Mouse (Mus musculus) hindbrain, embryonic 16.5 days (tissue): Measurements from ENCODE around the gene Spata5. TPM values are rescaled to one million over a fixed set of nuclear protein-coding genes. Genes with fewer than 3 reads are reported as not detected.

Experiments
- ATAC-seq: fragments of 200-750 bp; cut with Nextera tagmentation; 2 replicates; pipeline ENCODE4 v1.8.0; 2017; ENCODE audit warnings: moderate TSS enrichment, moderate library complexity
- H3K27ac ChIP-seq: fragments of 300-500 bp; sonication (generic); 2 replicates; pipeline ENCODE4 v1.5.1; 2014; ENCODE audit warnings: low read depth, mild to moderate bottlenecking, control low read depth, low read length, moderate library complexity
- H3K27me3 ChIP-seq: fragments of 300-500 bp; sonication (generic); replicated peaks from 2 replicates; pipeline ENCODE4 v1.6.1; 2014; ENCODE audit warnings: low read length; ENCODE audit not compliant: control insufficient read depth, insufficient read depth
- H3K36me3 ChIP-seq: fragments of 300-500 bp; sonication (generic); 2 replicates; pipeline ENCODE4 v1.6.1; 2014; ENCODE audit warnings: mild to moderate bottlenecking, low read length, moderate library complexity, mixed read lengths; ENCODE audit not compliant: control insufficient read depth, insufficient read depth
- H3K4me1 ChIP-seq: fragments of 300-500 bp; sonication (generic); 2 replicates; pipeline ENCODE4 v1.6.1; 2014; ENCODE audit warnings: low read depth, low read length; ENCODE audit not compliant: control insufficient read depth, insufficient read depth
- H3K4me2 ChIP-seq: fragments of 300-500 bp; sonication (generic); 2 replicates; pipeline ENCODE4 v1.6.1; 2014; ENCODE audit warnings: mild to moderate bottlenecking, low read length, control low read depth, moderate library complexity
- H3K4me3 ChIP-seq: fragments of 300-500 bp; sonication (generic); 2 replicates; pipeline ENCODE4 v1.5.1; 2014; ENCODE audit warnings: mild to moderate bottlenecking, low read length, control low read depth, moderate library complexity
- H3K9ac ChIP-seq: fragments of 300-500 bp; sonication (generic); 2 replicates; pipeline ENCODE4 v1.6.1; 2014; ENCODE audit warnings: low read depth, mild to moderate bottlenecking, control low read depth, low read length, moderate library complexity
- H3K9me3 ChIP-seq: fragments of 300-500 bp; sonication (generic); 2 replicates; pipeline ENCODE4 v1.6.1; 2014; ENCODE audit warnings: mild to moderate bottlenecking, low read length, moderate library complexity; ENCODE audit not compliant: control insufficient read depth
- WGBS: fragments of 180-500 bp; shearing (Covaris S2); extraction: QIAGEN DNeasy Blood & Tissue Kit; methylation state at CpG from one replicate; pipeline ENCODE4 v1.1.7; 2014; 5-methylcytosine and 5-hydroxymethylcytosine counted together
- polyA plus RNA-seq: library from polyadenylated mRNA; unstranded; fragments of >200 nt; fragmentation: Nextera tagmentation; extraction: Ambion mirVana; gene quantifications from 2 replicates; pipeline ENCODE4 v1.2.1, GENCODE M21; 2015

Gene Spata5
- polyA plus RNA-seq, 1 experiment from 2014 or later, result 27.5 TPM

GRCm38 (mm10) chr3:37608926-37609325 lies 189.2 kb downstream of the Spata5 start:
- no peaks in the 10 kb centered on the region for H3K9me3 ChIP-seq

GRCm38 (mm10) chr3:37610670-37611069 lies 191.0 kb downstream of the Spata5 start:
- no peak for ATAC-seq
- no peak overlapping the region for H3K4me2 ChIP-seq
- H3K27me3 ChIP-seq, result no peaks in the 10 kb centered on the region
- no peaks in the 10 kb centered on the region for H3K9me3 ChIP-seq
- no peak overlapping the region for H3K27ac ChIP-seq
- no peak overlapping the region for H3K9ac ChIP-seq
- WGBS, result 96% methylated on average over 2 of the region's 2 CpGs
- no peaks in the 10 kb centered on the region for H3K36me3 ChIP-seq
- H3K4me1 ChIP-seq, result no peaks in the 10 kb centered on the region
- H3K4me3 ChIP-seq, result no peak overlapping the region

More at GRCm38 (mm10) chr3:37608926-37609325, 189.2 kb downstream of the Spata5 start:
- no peaks in the 10 kb centered on the region for H3K36me3 ChIP-seq
- no peak overlapping the region for H3K4me2 ChIP-seq
- no peak overlapping the region for H3K9ac ChIP-seq
- WGBS, result 88% methylated on average over 4 of the region's 4 CpGs
- no peak overlapping the region for H3K27ac ChIP-seq
- H3K27me3 ChIP-seq, result no peaks in the 10 kb centered on the region
- ATAC-seq, result no peak
- H3K4me3 ChIP-seq, result no peak overlapping the region
- peaks cover 5% of the 10 kb centered on the region for H3K4me1 ChIP-seq

GRCm38 (mm10) chr3:37613722-37614121 lies 194.0 kb downstream of the Spata5 start:
- ATAC-seq, result no peak
- 49% methylated on average over 10 of the region's 10 CpGs for WGBS

GRCm38 (mm10) chr3:37614878-37615650 lies 195.4 kb downstream of the Spata5 start:
- Histone ChIP-seq H3K4me3 (no peak overlapping the region), H3K9ac (no peak overlapping the region), H3K4me2 (no peak overlapping the region), H3K27me3 (no peaks in the 10 kb centered on the region), H3K9me3 (no peaks in the 10 kb centered on the region), H3K36me3 (no peaks in the 10 kb centered on the region), H3K27ac (no peak overlapping the region), H3K4me1 (no peaks in the 10 kb centered on the region)
- WGBS, result 88% methylated on average over 10 of the region's 10 CpGs
- no peak for ATAC-seq

More at GRCm38 (mm10) chr3:37613722-37614121, 194.0 kb downstream of the Spata5 start:
- Histone ChIP-seq H3K4me2 (no peak overlapping the region), H3K4me1 (no peaks in the 10 kb centered on the region), H3K9ac (no peak overlapping the region), H3K27ac (no peak overlapping the region), H3K27me3 (no peaks in the 10 kb centered on the region), H3K36me3 (no peaks in the 10 kb centered on the region), H3K4me3 (no peak overlapping the region), H3K9me3 (no peaks in the 10 kb centered on the region)

- Histone ChIP-seq H3K4me2 (no peak overlapping the region), H3K27me3 (no peaks in the 10 kb centered on the region), H3K9ac (no peak overlapping the region), H3K36me3 (no peaks in the 10 kb centered on the region), H3K9me3 (no peaks in the 10 kb centered on the region), H3K27ac (no peak overlapping the region), H3K4me1 (no peaks in the 10 kb centered on the region), H3K4me3 (no peak overlapping the region)
- ATAC-seq, result no peak
- WGBS, result 63% methylated on average over 21 of the region's 21 CpGs
These were observed 197.2 kb downstream of the Spata5 start for GRCm38 (mm10) chr3:37616586-37617547.

Other genes with a start within 250 kb of the Spata5 start
- not detected in 2 replicates for gene Il21, start 187.3 kb upstream of the Spata5 start, polyA plus RNA-seq
- 5.1 and 5.2 TPM in 2 replicates for gene Bbs12, start 107.3 kb upstream of the Spata5 start, polyA plus RNA-seq
- 2.5 and 3.3 TPM in 2 replicates for gene Cetn4, start 107.2 kb upstream of the Spata5 start, polyA plus RNA-seq
- 0.55 and 0.60 TPM in 2 replicates for gene Fgf2, start 71.5 kb upstream of the Spata5 start, polyA plus RNA-seq
- 6.9 and 7.8 TPM in 2 replicates for gene Nudt6, start 315 bp downstream of the Spata5 start, polyA plus RNA-seq
- 6.4 and 6.9 TPM in 2 replicates for gene Spry1, start 220.1 kb downstream of the Spata5 start, polyA plus RNA-seq